Mouse (Mus musculus) thymus, adult 18-20 months (tissue): Measurements from ENCODE around the gene Olfr1225.
"Not testable (repeated sequence)": the region's sequence is repeated elsewhere in the genome, so short reads cannot be mapped to it uniquely, and the experiment has no call there.

Experiments used
- DNase-seq, 2 experiments: peaks; one replicate each; pipeline ENCODE4 v3.0.0; 2022; ENCODE audit warnings: mixed read lengths in 2 of 2

Olfr1225 gene

DNA sequence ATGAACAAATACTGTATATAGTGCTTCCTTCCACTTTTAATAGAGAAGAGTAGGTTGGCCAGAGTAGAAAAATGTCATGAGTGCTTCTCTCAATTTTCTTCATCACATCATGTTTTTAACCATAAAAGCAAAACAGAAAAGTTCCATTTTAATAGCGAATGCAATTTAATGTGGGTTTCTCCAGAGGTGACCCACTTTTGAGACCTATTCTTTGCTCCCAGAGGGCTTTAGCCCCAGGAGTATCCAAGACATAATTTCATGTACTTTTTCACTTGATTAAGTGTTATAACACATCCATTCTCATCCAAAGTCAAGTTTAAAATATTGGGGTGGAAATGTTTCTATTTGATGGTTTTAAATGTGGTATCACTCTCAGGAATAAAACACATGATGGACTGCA, at the start of gene Olfr1225:
Gene Olfr1225 (minus strand): TSS at position 101 of the 400 bp plus-strand sequence.
- DNase-seq: no peak

DNA sequence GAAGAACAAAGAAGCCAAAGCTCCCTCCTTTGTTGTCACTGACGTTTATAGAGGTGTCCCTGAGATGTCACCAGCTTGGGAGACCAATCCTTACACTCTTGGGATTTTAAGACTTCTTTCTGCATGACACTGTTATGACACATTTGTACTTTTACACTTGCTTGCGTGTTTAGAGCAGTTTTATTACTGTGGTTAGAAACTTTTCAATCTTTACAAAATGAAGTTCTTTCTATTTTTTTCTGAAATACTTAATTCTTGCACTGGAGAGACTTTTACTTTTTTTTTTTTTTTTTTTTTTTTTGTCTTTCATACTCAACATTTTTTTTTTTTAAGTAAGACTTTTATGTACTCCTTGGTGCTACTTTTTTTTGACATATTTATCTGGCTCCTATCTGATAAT, 25.5 kb upstream of the Olfr1225 start, which contains the start of gene Olfr1226:
Gene Olfr1226 (minus strand): TSS at position 101 of the 400 bp plus-strand sequence.
- DNase-seq: no peak

DNA sequence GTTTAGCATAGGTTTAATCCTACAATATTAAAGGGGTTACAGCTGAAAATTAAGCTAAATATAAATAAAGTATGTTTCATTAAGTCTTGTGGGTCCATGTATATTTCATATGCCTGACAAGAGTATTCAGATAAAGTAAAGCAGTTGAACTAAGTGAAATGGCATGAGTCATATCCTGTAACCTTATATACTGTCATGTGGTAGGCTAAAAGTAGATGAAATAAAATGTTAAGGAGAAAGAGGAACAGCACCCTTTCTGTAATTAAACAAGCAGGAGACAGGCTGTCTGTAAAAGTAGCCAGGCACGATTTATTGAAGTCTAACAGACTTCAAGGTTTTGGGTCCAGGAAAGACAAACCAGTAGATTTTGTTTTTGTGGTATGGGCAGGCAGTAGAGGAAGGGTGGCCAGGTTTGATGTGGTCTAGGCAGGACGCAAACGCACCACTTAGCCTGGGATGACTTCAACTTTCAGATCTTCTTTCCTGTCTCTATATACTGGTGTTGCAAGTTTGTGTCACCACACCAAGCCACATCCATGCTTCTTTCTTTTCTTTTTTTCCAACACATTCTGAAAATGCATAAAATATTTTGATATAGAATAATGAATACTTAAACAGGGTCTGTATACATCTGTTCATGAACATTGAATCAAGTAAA, 22.0 kb upstream of the Olfr1225 start:
- DNase-seq: no peak

DNA sequence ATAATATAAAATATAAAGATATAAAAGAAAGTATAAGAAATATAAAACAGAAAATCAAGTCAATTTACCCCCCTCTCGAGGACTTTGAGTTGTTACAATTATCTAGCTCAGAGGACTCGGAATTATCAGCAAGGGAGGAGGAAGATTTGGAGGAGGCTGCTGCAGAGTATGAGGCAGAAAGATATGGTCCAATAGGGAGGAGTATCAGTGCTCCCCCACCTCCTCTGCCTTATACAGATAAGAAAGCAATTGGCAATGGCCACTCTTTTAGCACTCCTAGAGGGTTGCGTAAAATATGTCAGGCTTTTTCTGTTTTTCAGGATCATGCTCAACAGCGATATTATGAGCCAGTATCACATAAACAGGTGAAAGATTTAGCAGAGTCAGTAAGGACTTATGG, 9.8 kb downstream of the Olfr1225 start:
- not testable (repeated sequence) for DNase-seq

DNA sequence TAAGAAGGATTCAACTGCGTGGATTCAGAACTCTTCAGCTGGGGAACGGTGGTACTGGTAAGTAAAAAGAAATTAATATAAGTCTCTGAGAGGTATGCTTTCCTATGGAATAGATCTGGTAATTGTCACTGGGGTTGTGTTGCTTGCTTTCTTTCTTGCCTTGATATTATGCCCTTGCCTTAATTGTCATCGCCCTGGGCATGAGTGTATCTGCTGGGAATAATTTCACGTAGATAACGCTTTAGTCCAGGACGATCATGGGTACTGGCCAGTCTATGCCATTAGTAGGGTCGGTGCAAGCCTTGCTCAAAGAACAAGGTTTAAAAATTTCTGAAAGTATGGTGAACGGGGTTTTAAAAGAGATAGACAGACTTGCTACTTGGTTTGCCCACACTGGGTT, 10.5 kb downstream of the Olfr1225 start, which contains the start of gene Olfr1224-ps1:
Gene Olfr1224-ps1 (minus strand): TSS at position 101 of the 400 bp plus-strand sequence.
- not testable (repeated sequence) for DNase-seq

DNA sequence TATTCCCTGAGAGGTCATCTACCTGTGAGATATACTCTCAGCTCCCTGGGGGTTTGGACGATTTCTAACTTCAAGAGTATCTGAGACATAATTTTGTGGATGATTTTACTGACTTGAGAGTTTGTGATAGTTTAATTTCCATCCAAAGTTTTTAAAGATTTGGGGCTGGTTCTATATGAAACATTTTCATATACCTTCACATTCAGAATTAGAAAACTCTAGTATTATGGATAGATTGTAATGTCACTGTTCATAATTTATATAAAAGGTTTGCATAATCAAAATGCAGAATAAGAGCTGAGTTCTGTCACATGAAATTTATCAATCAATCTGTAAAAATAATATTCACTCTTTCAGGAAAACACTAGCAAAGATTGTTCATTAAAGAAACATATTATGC, 23.0 kb downstream of the Olfr1225 start, which contains the start of gene Olfr1223:
Gene Olfr1223 (minus strand): TSS at position 101 of the 400 bp plus-strand sequence.
- DNase-seq: no peak

DNA sequence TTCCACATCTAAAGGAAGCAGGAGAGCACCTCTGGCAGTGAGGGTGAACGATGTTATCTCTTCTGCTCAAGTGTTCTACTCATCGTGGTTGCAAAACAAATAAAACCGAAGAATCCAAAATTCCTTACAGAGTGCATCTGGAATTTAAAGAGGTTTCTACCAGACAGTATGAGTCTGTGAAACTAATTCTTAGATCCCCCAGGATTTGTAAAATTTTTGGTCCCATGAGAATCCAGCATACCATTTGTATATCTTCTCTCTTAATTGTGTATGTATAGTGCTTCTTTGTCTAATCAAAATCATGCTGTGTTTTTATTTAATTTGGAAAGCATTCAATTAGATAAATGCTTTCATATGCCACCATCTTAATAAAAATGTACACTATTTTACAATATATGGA, 41.5 kb downstream of the Olfr1225 start, which contains the start of gene Olfr1222:
Gene Olfr1222 (minus strand): TSS at position 101 of the 400 bp plus-strand sequence.
- DNase-seq: no peak
